Mouse (Mus musculus): ENCODE results near the gene Klhdc10. TPM values are rescaled to one million over a fixed set of nuclear protein-coding genes. Genes with fewer than 3 reads are reported as not detected.
A peak's percentile ranks its signal among the peaks of the same experiment; 100 is the strongest.
"Not testable (repeated sequence)": the region's sequence is repeated elsewhere in the genome, so short reads cannot be mapped to it uniquely, and the experiment has no call there.

Gene Klhdc10
- total RNA-seq, 2 experiments from 2014 or later = 35.8 to 44.4 TPM

DNA sequence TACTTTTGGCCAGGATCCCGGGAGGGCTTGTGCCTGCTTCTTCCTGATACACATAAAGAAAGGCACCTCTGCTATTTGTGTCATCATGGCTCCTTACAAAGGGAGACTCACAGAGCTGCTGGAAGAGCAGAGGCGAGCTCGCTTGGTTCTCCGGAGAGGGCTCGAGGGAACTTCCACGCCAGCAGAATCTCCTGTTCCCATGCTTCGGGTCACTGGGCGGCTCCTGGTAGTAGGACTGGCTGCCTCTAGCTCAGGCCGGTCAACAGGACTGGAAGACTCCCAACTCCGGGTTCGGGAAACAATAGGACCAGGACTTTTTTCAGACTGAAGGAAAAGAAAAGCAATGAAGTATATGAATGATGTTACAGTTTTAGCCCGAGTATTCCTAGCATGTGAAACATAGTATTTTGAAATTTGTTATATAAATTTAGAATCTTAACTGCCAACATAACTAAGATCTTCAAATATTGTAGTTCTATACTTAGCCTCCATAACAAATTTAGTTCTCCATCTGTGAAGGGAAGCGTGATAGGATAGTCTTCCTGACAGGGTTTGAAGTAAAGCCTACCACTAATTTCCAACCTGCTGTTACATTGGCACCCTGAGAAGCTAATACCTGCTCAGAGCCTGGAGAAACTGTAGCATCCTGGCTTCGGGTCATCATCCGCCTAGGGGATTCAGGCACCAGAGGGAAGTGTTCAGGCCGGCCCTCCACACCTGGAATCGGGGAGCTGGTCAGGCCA, 28.9 kb upstream of the Klhdc10 start:
- DNase-seq = no peak
- peak overlapping the region; percentile 81 for H3K27ac ChIP-seq
- intact Hi-C loops (cut with DNase I) = no loop called here
- no peak for TF ChIP-seq CTCF (IDR thresholded peaks at IDR 0.05)
- H3K4me3 ChIP-seq = no peak overlapping the region

DNA sequence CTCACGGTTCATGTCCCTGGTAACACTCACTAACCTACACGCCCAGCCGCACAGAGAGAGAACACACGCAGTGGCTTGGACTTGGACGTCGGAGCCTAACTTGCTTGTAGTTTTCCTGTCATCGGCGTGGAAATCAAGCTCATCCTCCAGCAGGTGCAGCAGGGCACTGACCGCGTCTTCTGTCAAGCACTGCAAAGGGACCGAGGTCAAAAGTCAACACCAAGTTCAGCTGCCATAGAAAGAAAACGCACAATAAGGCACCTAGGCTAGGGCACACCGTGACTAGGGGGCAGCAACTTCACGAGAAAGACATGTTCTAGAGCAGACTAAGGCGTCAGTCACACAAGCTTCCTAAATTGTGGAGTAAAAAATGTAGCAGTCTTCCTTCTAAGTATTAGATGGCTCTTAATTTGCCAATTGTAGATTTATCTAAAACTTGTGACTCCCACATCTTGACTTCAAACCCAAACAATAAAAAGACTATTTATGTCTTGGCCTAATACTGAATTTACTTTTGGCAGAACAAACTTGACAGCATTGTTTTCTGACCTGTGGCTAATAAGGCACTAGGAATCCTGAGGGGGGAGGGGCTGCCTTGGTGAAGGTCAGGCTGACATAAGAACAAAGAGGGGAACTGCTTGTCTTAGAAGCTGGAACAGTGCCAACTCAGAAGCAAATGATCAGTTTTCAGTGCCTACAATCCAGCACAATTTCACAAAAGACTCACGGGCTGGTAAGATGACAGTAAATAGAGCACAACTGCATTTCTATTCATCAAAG, 26.7 kb upstream of the Klhdc10 start:
- no peak for TF ChIP-seq CTCF (IDR thresholded peaks at IDR 0.05)
- peak overlapping the region; percentile 81 for H3K27ac ChIP-seq
- intact Hi-C loops (cut with DNase I) = no loop called here

DNA sequence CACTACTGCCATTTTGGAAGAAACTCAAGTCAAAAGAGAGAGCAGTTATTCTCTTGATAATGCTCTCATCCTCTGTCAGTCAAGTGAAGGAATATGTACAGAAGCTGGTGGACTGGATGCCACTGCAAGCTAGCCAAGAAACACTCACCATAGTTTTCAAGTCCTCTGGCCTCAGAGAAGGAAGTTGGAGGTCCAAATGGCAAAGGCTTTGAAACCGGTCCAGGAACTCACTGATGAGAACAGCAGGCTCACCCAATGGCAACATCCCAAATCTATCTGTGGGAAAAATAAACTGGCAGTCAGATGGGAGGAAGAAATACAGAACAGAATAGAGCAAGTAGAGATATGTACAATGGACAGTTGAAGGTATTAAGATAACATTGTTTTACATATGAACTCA, 25.9 kb upstream of the Klhdc10 start:
- peak overlapping the region; percentile 33 for H3K4me3 ChIP-seq
- intact Hi-C loops (cut with DNase I) = no loop called here
- peak; percentile 51 for DNase-seq
- no peak for TF ChIP-seq CTCF (IDR thresholded peaks at IDR 0.05)
- H3K27ac ChIP-seq = peak overlapping the region; percentile 81

More for the DNA sequence above, 26.7 kb upstream of the Klhdc10 start:
- H3K4me3 ChIP-seq = peak overlapping the region; percentile 33
- peak; percentile 62 for DNase-seq

DNA sequence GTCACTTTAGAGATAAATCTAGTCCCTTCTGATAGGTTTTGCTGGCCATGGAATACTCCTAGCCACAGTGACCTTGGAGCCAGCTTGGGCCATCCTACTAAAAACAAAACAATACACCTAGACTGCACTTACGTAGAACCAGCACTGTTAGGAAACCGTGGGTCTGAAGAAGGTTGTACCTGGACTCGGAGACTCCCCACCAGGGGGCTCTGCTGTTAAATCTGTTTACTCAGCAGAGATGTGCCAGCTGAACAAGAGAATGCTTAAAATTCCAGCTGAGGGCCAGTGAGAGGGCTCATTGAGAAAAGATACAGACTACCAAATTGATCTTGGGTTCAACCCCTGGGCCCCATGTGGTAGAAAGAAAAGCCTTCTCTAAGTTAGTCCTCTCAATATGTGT, 20.6 kb upstream of the Klhdc10 start:
- Histone ChIP-seq H3K4me3 (no peak overlapping the region), H3K27ac (no peak overlapping the region)
- no peak for TF ChIP-seq CTCF (IDR thresholded peaks at IDR 0.05)
- intact Hi-C loops (cut with DNase I) = no loop called here
- no peak for DNase-seq

DNA sequence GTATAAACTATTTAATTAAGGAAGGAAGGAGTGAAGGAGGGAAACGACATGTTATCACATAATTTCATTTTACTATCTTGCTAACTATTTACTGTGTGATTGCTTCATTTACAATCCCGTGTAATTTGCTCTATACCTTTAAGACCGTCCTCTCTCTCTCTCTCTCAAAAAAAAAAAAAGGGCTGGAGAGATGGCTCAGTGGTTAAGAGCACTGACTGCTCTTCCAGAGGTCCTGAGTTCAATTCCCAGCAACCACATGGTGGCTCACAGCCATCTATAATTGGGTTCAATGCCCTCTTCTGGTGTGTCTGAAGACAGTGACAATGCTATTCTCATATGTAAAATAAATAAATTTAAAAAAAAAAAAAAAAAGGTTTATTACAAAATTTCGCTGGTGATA, 11.4 kb upstream of the Klhdc10 start:
- H3K27ac ChIP-seq = peak overlapping the region; percentile 86
- intact Hi-C loops (cut with DNase I); DNase-seq: not testable (repeated sequence)
- H3K4me3 ChIP-seq = peak overlapping the region; percentile 97

DNA sequence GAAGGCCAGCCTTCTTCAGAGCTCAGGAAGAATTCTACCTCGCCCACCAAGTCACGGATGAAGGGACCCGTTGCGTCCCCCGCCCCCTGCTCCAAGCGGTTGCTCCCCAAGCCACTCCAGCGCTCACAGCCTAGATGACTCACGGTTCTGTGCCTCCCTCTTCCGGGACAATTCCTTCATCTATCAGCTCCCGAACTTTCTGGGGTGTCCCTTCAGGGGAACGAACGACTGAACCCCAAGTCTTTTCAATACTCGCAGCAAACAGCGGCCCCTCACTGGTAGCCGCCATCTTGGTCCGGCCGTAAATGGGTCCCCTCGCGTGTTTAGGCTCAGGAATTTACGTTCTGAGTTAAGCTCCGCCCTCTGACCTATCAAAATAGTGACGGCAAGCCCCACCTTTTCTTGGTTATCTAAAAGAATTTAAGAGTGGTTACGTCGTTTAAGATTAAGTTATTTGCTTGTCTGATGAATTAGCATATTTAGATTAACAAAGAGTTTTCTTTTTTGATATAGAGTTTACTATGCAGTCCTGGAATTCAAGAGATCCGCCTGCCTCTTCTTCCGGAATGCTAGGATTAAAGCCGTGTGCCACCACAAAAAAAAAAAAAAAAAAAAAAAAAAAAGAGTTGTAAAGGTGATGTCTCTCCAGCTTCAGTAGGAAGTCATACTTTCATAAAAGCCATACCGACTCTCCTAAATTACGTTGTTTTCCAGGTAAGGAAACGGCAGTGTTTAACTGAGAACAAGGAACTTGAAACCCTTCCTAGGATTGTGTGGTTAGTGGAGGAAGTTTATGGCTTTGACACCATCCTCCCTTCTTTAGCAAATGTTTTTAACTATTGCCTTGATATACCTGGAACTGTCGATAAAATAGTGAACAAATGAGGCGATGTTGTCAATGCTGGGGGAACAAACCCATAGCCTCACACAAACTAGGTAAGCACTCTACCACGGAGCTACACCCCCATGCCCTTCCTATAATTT, 10.7 kb upstream of the Klhdc10 start, which contains the start of gene Zc3hc1:
Zc3hc1 (minus strand) TSS at position 315 of the 984 bp plus-strand sequence.
- Histone ChIP-seq H3K27ac (peak within 1 kb of the TSS; percentile 86), H3K4me3 (peak within 1 kb of the TSS; percentile 97)
- intact Hi-C loops (cut with DNase I) = no loop called here
- DNase-seq = peak; percentile 79
- no peak for TF ChIP-seq CTCF (IDR thresholded peaks at IDR 0.05)

DNA sequence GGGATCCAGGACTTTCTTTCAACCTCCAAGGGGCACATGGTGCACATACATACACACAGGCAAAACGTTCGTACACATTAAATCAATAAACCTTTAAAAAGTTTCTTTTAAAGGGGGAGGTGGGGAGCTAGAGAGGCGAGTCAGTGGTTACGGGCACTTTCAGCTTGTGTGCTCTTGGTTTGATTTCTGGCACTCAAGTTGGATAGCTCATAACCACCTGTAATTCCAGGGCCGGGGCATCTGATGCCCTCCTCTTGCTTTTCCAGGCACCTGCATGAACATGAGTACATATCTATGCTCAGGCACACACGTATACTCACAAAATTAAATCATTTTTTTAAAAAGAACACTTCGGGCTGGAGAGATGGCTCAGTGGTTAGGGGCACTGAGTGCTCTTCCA, 9.7 kb upstream of the Klhdc10 start:
- intact Hi-C loops (cut with DNase I) = no loop called here
- Histone ChIP-seq H3K4me3 (no peak overlapping the region), H3K27ac (no peak overlapping the region)
- TF ChIP-seq CTCF (IDR thresholded peaks at IDR 0.05) = no peak
- no peak for DNase-seq

DNA sequence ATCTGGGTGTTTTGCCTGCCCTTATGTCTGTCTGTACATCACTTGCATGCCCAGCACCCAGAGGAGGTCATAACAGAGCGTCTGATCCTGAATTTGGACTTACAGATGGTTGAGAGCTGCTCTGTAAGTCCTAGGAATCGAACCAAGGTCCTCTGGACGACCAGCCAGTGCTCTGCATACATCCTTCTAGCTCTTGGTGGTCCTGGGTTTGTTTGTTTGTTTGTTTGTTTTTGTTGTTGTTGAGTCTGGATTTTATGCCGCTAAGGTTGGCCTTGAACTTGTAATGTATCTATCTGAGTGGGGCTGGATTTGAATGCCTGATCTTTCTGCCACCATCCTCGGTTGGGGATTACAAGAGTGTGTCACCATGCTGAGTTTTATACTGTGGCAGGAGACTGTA, 1.5 kb upstream of the Klhdc10 start:
- TF ChIP-seq CTCF (IDR thresholded peaks at IDR 0.05) = no peak
- DNase-seq = no peak
- Histone ChIP-seq H3K4me3 (no peak overlapping the region), H3K27ac (no peak overlapping the region; the same call in 1 of the 2 replicates)
- intact Hi-C loops (cut with DNase I) = loop anchor here (5.0 to 10.0 kb wide), 2 partner anchors 582 to 635 kb away; no protein-coding TSS in a partner anchor

DNA sequence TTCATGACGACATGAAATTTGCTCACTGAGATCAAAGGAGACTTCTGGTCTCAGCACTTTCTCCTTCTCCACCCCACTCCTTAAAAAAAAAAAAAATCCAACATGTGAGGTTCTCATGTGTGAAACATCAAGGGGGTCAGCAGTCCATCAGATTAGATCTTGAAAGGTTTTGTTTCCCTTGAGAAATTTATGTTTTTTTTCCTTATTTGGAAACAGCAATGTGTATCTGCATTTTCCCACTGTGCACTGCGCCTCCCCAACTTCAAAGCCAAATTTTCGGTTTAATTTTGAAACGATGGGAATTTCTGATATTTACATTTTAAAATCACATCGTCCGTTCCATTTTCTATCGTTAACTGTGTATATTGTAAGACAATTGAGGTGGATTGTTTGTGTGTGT, 952 bp upstream of the Klhdc10 start:
- DNase-seq = no peak
- TF ChIP-seq CTCF (IDR thresholded peaks at IDR 0.05) = no peak
- Histone ChIP-seq H3K27ac (peak overlapping the region; percentile 91), H3K4me3 (peak overlapping the region; percentile 89)
- intact Hi-C loops (cut with DNase I) = loop anchor here (5.0 to 10.0 kb wide), 2 partner anchors 582 to 634 kb away; no protein-coding TSS in a partner anchor

DNA sequence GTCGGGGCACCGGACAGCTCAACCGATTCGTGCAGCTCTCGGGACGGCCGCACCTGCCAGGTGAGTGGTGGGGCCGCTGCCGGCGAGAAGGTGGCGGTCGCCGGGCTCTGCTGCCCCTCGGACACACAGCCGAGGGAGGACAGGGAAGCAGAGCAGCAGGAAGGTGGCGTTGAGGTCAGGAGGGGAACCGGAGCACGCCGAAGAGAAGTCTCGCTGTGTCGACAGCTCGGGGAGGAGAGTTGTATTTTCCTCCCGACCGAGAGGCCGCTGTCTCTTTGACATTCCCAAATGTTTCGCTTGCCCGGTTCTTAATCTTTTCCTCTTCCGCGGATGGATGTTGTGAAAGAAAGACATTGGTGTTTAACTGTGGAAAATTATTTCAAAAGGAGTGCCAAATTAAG, 423 bp downstream of the Klhdc10 start:
- DNase-seq = no peak
- Histone ChIP-seq H3K4me3 (peak overlapping the region; percentile 89), H3K27ac (peak overlapping the region; percentile 91)
- no peak for TF ChIP-seq CTCF (IDR thresholded peaks at IDR 0.05)
- intact Hi-C loops (cut with DNase I) = loop anchor here (5.0 to 10.0 kb wide), 2 partner anchors 580 to 633 kb away; no protein-coding TSS in a partner anchor

DNA sequence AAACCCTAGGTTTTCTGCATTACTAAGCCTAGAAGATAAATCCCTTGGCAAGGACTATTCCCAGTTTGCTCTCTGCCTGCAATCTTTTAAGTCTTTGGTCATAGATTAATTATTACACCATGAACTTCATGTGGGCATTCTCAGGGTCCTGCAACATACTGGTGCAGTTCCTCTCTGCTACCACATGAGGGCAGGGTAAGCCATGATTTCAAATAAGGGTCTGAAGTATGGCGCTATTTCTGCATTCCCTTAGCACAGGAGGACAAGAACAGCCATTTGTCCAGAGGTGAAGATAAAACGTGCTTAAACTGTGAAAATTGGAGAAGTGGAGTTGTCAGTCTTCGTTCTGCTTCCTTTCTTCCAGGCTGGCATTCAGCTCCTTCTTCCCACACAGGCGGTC, 1.8 kb downstream of the Klhdc10 start:
- Histone ChIP-seq H3K27ac (peak overlapping the region; percentile 55; the same call in 1 of the 2 replicates), H3K4me3 (peak overlapping the region; percentile 54)
- peak; percentile 43 for DNase-seq
- intact Hi-C loops (cut with DNase I) = loop anchor here (1.0 to 10.0 kb wide), 3 partner anchors 57 to 631 kb away; no protein-coding TSS in a partner anchor
- no peak; the same call in 1 of the 2 replicates for TF ChIP-seq CTCF (IDR thresholded peaks at IDR 0.05)

DNA sequence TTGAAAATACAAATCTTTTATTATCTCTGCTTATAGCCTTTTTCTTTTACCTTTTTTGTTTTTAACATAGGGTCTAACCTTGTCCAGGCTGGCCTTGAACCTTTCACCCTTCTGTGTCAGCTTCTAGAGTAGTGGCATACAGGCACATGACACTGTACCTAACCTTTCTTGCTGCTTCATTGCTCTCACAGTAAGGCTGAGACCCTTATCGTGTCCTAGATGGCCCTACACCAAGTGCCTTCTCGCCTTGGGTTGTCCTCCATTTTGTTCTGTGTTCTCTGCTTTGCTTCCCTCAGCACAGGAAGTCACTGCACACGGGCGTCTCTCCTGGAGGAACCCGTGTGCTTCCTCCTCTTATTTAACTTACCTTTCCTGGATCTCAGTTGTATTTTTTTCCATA, 3.0 kb downstream of the Klhdc10 start:
- intact Hi-C loops (cut with DNase I) = loop anchor here (2.0 to 10.0 kb wide), 3 partner anchors 64 to 630 kb away; no protein-coding TSS in a partner anchor
- TF ChIP-seq CTCF (IDR thresholded peaks at IDR 0.05) = no peak
- H3K27ac ChIP-seq = no peak overlapping the region
- no peak overlapping the region for H3K4me3 ChIP-seq
- no peak for DNase-seq
